Mouse (Mus musculus): ENCODE measurements at regions not wholly inside any gene's neighbourhood (a gene's known extent, or its start where the extent isn't known, plus 50 kb on each side); places are given as distances from the start of the nearest gene placed in this dataset.
"Not testable (repeated sequence)": the region's sequence is repeated elsewhere in the genome, so short reads cannot be mapped to it uniquely, and the experiment has no call there.

GRCm38 (mm10) chr4:131176701-131177100 is 232.5 kb downstream of the Matn1 start:
- WGBS = 53% methylated on average over 3 of the region's 3 CpGs

GRCm38 (mm10) chr4:131177889-131178288 is 233.7 kb downstream of the Matn1 start:
- no peak for ATAC-seq (ENCODE audit: insufficient number of reproducible peaks, insufficient read depth, low FRiP score, low read depth)
- 53% methylated on average over 6 of the region's 6 CpGs for WGBS
- no peaks in the 10 kb centered on the region for H3K4me1 ChIP-seq (ENCODE audit: control insufficient read depth, insufficient read depth, low read length)
- H3K9ac ChIP-seq (replicated peaks; ENCODE audit: low read depth, low read length) = no peak overlapping the region
- H3K27ac ChIP-seq (ENCODE audit: low read length) = no peak overlapping the region
- no peak overlapping the region for H3K4me2 ChIP-seq (replicated peaks; ENCODE audit: low read depth, low read length)
- H3K4me3 ChIP-seq (ENCODE audit: low read depth, low read length) = no peak overlapping the region
- H3K27me3 ChIP-seq (ENCODE audit: control insufficient read depth, insufficient read depth, low read length) = no peaks in the 10 kb centered on the region
- H3K36me3 ChIP-seq (ENCODE audit: control insufficient read depth, insufficient read depth, low read length) = no peaks in the 10 kb centered on the region
- H3K9me3 ChIP-seq (ENCODE audit: control insufficient read depth, low read depth, low read length) = no peaks in the 10 kb centered on the region; the same call in 1 of the 2 replicates

More at GRCm38 (mm10) chr4:131176701-131177100, 232.5 kb downstream of the Matn1 start:
- H3K4me3 ChIP-seq (ENCODE audit: low read depth, low read length) = no peak overlapping the region
- 0 out of 2 replicates have a peak, but pooled peaks cover 2% of the 10 kb centered on the region for H3K27me3 ChIP-seq (ENCODE audit: control insufficient read depth, insufficient read depth, low read length)
- H3K4me2 ChIP-seq (replicated peaks; ENCODE audit: low read depth, low read length) = no peak overlapping the region
- ATAC-seq (ENCODE audit: insufficient number of reproducible peaks, insufficient read depth, low FRiP score, low read depth) = no peak
- H3K36me3 ChIP-seq (ENCODE audit: control insufficient read depth, insufficient read depth, low read length) = no peaks in the 10 kb centered on the region
- no peaks in the 10 kb centered on the region; the same call in 1 of the 2 replicates for H3K9me3 ChIP-seq (ENCODE audit: control insufficient read depth, low read depth, low read length)
- H3K9ac ChIP-seq (replicated peaks; ENCODE audit: low read depth, low read length) = no peak overlapping the region
- H3K27ac ChIP-seq (ENCODE audit: low read length) = no peak overlapping the region
- H3K4me1 ChIP-seq (ENCODE audit: control insufficient read depth, insufficient read depth, low read length) = no peaks in the 10 kb centered on the region

- WGBS = 81% methylated on average over 5 of the region's 5 CpGs
Measured at GRCm38 (mm10) chr4:131178642-131179041, 234.5 kb downstream of the Matn1 start.

GRCm38 (mm10) chr4:131188066-131188465 is 243.9 kb downstream of the Matn1 start:
- Histone ChIP-seq H3K4me1 (ENCODE audit: control insufficient read depth, insufficient read depth, low read length) (no peaks in the 10 kb centered on the region), H3K27me3 (ENCODE audit: control insufficient read depth, insufficient read depth, low read length) (no peaks in the 10 kb centered on the region), H3K36me3 (ENCODE audit: control insufficient read depth, insufficient read depth, low read length) (no peaks in the 10 kb centered on the region), H3K9me3 (ENCODE audit: control insufficient read depth, low read depth, low read length) (no peaks in the 10 kb centered on the region), H3K4me2 (replicated peaks; ENCODE audit: low read depth, low read length) (no peak overlapping the region), H3K27ac (ENCODE audit: low read length) (no peak overlapping the region), H3K4me3 (ENCODE audit: low read depth, low read length) (no peak overlapping the region), H3K9ac (replicated peaks; ENCODE audit: low read depth, low read length) (no peak overlapping the region)
- 73% methylated on average over 3 of the region's 3 CpGs for WGBS
- no peak for ATAC-seq (ENCODE audit: insufficient number of reproducible peaks, insufficient read depth, low FRiP score, low read depth)

More at GRCm38 (mm10) chr4:131178642-131179041, 234.5 kb downstream of the Matn1 start:
- not testable (repeated sequence) for H3K27me3 ChIP-seq (ENCODE audit: control insufficient read depth, insufficient read depth, low read length); H3K27ac ChIP-seq (ENCODE audit: low read length); ATAC-seq (ENCODE audit: insufficient number of reproducible peaks, insufficient read depth, low FRiP score, low read depth); H3K4me2 ChIP-seq (replicated peaks; ENCODE audit: low read depth, low read length); H3K9ac ChIP-seq (replicated peaks; ENCODE audit: low read depth, low read length); H3K4me1 ChIP-seq (ENCODE audit: control insufficient read depth, insufficient read depth, low read length); H3K9me3 ChIP-seq (ENCODE audit: control insufficient read depth, low read depth, low read length); H3K4me3 ChIP-seq (ENCODE audit: low read depth, low read length); H3K36me3 ChIP-seq (ENCODE audit: control insufficient read depth, insufficient read depth, low read length)

- Histone ChIP-seq H3K4me2 (replicated peaks; ENCODE audit: low read depth, low read length) (no peak overlapping the region), H3K4me3 (ENCODE audit: low read depth, low read length) (no peak overlapping the region), H3K27me3 (ENCODE audit: control insufficient read depth, insufficient read depth, low read length) (0 out of 2 replicates have a peak, but pooled peaks cover 3% of the 10 kb centered on the region), H3K36me3 (ENCODE audit: control insufficient read depth, insufficient read depth, low read length) (no peaks in the 10 kb centered on the region), H3K27ac (ENCODE audit: low read length) (no peak overlapping the region), H3K9me3 (ENCODE audit: control insufficient read depth, low read depth, low read length) (no peaks in the 10 kb centered on the region), H3K4me1 (ENCODE audit: control insufficient read depth, insufficient read depth, low read length) (no peaks in the 10 kb centered on the region), H3K9ac (replicated peaks; ENCODE audit: low read depth, low read length) (no peak overlapping the region)
- WGBS = 63% methylated on average over 13 of the region's 13 CpGs
- no peak for ATAC-seq (ENCODE audit: insufficient number of reproducible peaks, insufficient read depth, low FRiP score, low read depth)
Measured at GRCm38 (mm10) chr4:131191106-131191880, 247.1 kb downstream of the Matn1 start.

GRCm38 (mm10) chr4:131193900-131194419 is 249.8 kb downstream of the Matn1 start:
- Histone ChIP-seq H3K36me3 (ENCODE audit: control insufficient read depth, insufficient read depth, low read length) (no peaks in the 10 kb centered on the region), H3K27ac (ENCODE audit: low read length) (no peak overlapping the region), H3K4me1 (ENCODE audit: control insufficient read depth, insufficient read depth, low read length) (no peaks in the 10 kb centered on the region), H3K4me2 (replicated peaks; ENCODE audit: low read depth, low read length) (no peak overlapping the region), H3K9ac (replicated peaks; ENCODE audit: low read depth, low read length) (no peak overlapping the region), H3K4me3 (ENCODE audit: low read depth, low read length) (no peak overlapping the region), H3K27me3 (ENCODE audit: control insufficient read depth, insufficient read depth, low read length) (0 out of 2 replicates have a peak, but pooled peaks cover 3% of the 10 kb centered on the region), H3K9me3 (ENCODE audit: control insufficient read depth, low read depth, low read length) (no peaks in the 10 kb centered on the region)
- WGBS = 34% methylated on average over 20 of the region's 20 CpGs
- no peak for ATAC-seq (ENCODE audit: insufficient number of reproducible peaks, insufficient read depth, low FRiP score, low read depth)

- Histone ChIP-seq H3K4me3 (ENCODE audit: low read depth, low read length) (no peak overlapping the region), H3K36me3 (ENCODE audit: control insufficient read depth, insufficient read depth, low read length) (no peaks in the 10 kb centered on the region), H3K27me3 (ENCODE audit: control insufficient read depth, insufficient read depth, low read length) (0 out of 2 replicates have a peak, but pooled peaks cover 3% of the 10 kb centered on the region), H3K4me1 (ENCODE audit: control insufficient read depth, insufficient read depth, low read length) (no peaks in the 10 kb centered on the region), H3K27ac (ENCODE audit: low read length) (no peak overlapping the region), H3K9ac (replicated peaks; ENCODE audit: low read depth, low read length) (no peak overlapping the region), H3K4me2 (replicated peaks; ENCODE audit: low read depth, low read length) (no peak overlapping the region), H3K9me3 (ENCODE audit: control insufficient read depth, low read depth, low read length) (no peaks in the 10 kb centered on the region)
- ATAC-seq (ENCODE audit: insufficient number of reproducible peaks, insufficient read depth, low FRiP score, low read depth) = no peak
- 78% methylated on average over 4 of the region's 4 CpGs for WGBS
Measured at GRCm38 (mm10) chr4:131196147-131196546, 252.0 kb downstream of the Matn1 start.

GRCm38 (mm10) chr4:131203721-131204120 is 259.5 kb downstream of the Matn1 start:
- Histone ChIP-seq H3K4me2 (replicated peaks; ENCODE audit: low read depth, low read length) (no peak overlapping the region), H3K4me1 (ENCODE audit: control insufficient read depth, insufficient read depth, low read length) (no peaks in the 10 kb centered on the region), H3K9me3 (ENCODE audit: control insufficient read depth, low read depth, low read length) (no peaks in the 10 kb centered on the region), H3K4me3 (ENCODE audit: low read depth, low read length) (no peak overlapping the region), H3K36me3 (ENCODE audit: control insufficient read depth, insufficient read depth, low read length) (no peaks in the 10 kb centered on the region), H3K27me3 (ENCODE audit: control insufficient read depth, insufficient read depth, low read length) (no peaks in the 10 kb centered on the region), H3K9ac (replicated peaks; ENCODE audit: low read depth, low read length) (no peak overlapping the region), H3K27ac (ENCODE audit: low read length) (no peak overlapping the region)
- no peak for ATAC-seq (ENCODE audit: insufficient number of reproducible peaks, insufficient read depth, low FRiP score, low read depth)
- WGBS = 87% methylated on average over 12 of the region's 12 CpGs
